Mouse (Mus musculus): ENCODE measurements around the gene Defb25.

DNA sequence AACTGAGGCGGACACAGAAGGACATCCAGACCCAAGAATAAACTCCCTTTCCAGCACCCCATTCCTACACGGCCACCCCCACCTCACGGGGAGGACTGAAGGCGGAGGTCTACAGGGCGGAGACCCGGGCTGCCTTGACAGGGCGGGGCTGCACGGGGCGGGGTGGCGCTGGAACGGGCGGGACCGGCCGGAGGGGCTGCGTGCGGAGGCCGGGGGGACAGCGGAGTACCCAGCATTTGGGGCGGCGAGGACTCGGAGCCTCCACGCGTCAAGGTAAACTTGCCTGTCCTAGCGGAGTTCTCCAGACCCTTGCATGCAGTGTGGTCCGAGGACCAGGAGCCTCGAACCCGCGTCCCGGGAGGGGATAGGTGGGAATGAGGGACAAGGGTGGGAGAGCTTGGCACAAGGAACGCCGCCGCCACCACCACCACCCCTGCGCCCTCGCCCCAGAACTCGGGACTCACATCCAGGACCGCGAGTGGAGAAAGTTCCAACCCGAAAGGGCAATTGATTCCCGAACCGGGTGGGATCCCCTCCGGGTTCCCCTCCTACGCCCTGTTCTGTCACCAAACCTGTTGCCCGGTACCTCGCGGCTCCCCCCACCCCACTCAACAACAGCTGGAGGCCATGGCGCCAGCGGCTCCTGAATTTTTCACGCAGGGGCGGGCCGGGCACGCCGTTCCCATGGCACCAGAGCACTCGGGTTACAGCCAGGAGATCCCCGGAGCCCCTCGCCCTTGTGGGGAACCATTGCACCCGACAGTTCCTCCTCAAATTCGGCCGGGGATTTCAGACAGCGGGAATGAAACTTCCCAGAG is 4.1 kb upstream of the Defb25 start, which contains the start of gene Rem1:
- TF ChIP-seq CTCF (IDR thresholded peaks at IDR 0.05; ENCODE audit: low read depth): no peak
- TF ChIP-seq EP300 (IDR thresholded peaks at IDR 0.05; ENCODE audit: low read depth): no peak
